Mouse (Mus musculus): ENCODE results near the gene Hdac9.
A peak's percentile ranks its signal among the peaks of the same experiment; 100 is the strongest.
"Not testable (repeated sequence)": the region's sequence is repeated elsewhere in the genome, so short reads cannot be mapped to it uniquely, and the experiment has no call there.

Gene Hdac9

DNA sequence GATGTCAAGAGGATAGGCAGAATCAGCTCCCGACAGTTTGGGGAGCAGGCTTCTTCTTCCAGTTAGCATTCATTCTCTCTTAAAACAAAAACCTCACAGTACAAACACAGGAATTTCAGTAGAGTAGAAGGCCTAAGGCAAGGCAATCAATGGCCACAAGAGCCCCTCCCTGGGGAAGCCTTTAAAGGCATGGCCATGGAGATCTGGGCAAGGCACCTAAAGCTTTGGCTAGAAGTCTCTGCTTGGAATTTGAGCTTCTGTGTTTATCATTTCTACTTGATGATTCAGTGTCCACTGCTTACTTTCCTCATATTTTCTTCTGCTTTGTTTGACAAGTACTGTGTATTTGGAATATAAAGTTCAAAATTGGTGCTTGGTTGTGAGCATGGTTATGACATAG lies 429.2 kb downstream of the Hdac9 start:
- no peak for DNase-seq (ENCODE audit: low spot score)

DNA sequence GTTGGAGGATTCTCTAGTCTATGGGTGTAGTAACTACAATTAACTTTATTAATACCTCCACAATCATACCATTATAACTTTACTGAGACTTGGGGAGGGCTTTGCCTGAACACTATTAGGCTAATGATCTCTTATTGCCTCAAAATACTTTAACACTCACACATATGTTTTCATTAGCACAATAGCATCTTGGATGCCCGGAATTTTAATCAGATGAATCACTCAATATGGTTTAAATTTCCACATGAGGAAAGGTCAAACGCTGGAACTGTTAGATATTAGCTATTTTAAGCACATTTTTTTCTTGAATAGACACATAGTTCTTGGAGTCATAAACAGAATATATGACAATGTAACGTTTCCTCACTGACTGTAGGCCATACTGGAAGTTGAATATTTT lies 429.9 kb downstream of the Hdac9 start:
- DNase-seq (ENCODE audit: low spot score), result no peak

DNA sequence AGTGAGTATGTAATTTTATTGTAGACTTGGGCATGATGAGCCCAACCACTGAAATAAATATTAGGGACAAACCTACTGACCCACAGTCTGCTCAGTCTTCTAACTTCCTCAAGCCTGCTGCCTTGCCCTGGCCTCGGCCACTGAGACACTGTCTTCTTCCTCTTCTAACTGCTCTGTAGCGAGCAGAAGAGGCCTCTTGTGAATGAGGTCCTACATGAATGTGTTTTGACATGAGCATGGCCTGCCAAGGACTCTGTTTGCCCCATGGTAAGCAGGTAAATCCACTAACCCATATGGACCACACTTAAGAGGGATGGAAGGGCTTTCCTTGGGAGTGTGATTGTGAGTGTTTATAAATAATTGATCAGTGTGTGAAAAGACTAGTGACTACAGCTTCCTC lies 430.9 kb downstream of the Hdac9 start:
- DNase-seq (ENCODE audit: low spot score), result no peak

DNA sequence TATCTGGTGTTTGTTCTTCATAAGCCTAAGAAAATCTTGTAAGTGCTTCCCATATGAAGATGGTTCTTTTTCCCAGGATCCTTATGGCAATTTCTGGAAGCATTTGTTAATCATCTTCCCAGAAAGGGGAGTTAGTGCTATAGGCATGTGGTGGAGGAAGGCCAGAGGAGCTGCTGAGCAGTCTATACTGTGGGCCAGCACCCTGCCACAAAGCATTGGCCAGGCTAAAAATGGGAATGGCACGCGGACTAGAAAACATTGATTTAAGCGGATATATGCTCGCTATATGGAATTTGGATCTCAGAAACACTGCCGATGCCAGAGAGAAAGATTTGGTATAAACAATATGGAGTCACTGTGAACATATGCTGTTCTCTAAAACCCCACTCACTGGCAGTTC lies 435.2 kb downstream of the Hdac9 start:
- no peak for DNase-seq (ENCODE audit: low spot score)

DNA sequence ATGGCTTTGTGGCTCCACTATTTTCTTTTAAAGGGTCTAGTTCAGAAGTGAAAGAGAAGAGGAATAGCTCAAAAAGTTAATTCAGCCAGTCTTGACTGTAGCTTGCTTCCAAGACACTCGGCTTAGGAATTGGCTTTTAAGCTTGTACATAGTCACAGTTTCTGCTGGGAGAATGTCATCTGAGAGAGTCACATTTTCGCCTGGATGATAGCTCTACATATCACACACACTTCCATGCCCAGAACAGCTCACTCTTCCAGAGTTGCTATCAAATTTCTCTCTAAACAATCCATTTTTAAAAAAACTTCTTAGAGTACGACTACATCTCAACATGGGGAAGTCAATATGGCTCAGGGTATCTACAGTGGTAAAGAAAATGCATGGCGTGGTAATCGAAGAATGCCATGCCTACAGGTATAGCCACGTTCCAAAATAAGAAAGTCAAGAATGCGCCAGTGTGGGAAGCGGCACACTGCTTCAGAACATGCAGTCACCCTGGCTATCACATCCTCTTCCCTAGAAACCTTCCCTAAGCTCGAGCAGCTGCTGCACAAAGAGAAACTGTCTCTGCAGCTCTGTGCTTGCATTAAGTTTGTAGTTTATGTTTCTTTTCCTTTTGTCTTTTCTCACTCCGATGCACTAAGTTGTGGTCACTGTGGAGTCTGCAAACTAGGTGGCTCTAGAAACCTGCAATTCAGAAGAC lies 443.8 kb downstream of the Hdac9 start:
- DNase-seq (ENCODE audit: low spot score), result no peak

DNA sequence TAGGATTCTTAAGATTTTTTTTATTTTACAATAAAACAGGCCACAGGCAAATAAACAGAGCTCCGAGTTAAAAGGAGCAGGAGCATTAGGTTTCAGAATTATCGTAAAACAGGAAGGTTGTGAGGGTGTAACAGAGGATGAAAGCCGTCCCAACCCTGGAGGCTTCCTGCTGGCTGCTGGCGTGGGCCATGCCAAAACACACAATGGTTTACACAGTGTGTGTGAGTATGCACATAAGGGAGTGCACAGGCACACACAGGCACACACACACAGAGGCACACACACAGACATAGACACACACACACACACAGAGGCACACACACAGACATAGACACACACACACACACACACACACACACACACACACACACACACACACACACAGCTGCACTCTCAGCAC lies 444.4 kb downstream of the Hdac9 start:
- DNase-seq (ENCODE audit: low spot score), result no peak

DNA sequence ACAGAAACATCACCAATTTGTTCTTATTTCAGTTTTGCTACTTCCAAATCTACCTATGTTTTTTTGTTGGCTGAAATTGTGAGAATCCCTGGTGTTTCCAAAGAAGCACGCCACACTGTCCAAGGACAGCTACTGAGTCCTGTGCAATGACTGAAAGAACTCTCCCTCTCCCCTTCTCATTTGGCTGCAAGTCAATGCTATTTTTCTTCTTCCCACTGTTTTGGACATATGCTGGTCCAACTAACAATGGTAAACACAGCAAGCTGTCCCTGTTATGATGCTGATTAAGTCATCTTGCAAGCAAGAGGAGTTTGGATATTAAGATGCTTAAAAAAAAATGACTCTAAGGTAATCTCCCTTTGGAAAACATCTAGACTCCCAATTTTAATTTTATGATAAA lies 455.2 kb downstream of the Hdac9 start:
- DNase-seq (ENCODE audit: low spot score), result no peak

DNA sequence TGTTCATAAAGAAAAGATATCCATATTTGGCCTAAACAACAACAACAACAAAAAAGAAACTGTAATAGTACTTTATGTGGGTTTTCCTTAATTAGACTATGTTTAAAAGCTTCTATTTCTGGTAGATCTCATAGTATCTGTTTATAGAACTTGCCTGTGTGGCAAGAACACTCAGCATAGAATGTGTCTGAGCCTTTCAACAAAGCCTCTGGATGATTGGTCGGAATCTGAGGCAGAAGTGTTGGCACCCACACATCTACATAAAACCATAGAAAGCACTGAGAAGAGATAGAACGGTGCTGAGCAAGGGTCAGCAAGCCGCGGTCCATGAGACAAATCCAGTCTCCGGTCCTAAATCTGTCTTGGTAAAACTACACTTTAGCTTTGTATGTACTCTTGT lies 464.3 kb downstream of the Hdac9 start:
- no peak for DNase-seq (ENCODE audit: low spot score)

DNA sequence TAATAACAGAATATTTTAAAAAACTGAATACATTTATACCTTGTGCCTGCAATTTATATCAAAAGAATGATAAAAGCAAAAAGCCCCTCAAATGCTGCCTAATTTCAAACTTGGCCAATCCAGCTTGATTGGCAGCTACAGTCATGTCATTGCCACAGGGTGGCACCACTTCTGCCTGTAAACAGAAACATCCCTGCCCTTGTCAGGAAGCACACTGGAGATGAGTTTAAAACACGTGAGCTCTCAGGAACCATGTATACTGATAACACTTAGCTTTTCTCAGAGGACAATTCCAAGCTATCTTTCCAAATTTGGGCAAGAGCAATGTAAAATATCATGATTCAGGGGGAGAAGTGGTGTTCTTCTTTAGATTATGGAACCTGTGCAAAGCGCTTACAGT lies 465.7 kb downstream of the Hdac9 start:
- no peak for DNase-seq (ENCODE audit: low spot score)

DNA sequence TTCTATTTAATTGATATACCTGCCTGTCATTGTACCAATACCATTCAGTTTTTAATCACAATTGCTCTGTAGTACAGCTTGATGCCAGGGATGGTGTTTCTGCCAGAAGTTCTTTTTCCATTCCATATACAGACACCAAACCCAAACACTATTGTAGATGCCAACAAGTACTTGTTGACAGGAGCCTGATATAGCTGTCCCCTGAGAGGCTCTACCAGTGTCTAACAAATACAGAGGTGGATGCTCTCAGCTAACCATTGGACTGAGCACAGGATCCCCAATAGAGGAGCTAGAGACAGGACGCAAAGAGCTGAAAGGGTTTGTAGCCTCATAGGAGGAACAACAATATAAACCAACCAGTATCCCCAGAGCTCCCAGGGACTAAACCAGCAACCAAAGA lies 472.2 kb downstream of the Hdac9 start:
- not testable (repeated sequence) for DNase-seq (ENCODE audit: low spot score)

DNA sequence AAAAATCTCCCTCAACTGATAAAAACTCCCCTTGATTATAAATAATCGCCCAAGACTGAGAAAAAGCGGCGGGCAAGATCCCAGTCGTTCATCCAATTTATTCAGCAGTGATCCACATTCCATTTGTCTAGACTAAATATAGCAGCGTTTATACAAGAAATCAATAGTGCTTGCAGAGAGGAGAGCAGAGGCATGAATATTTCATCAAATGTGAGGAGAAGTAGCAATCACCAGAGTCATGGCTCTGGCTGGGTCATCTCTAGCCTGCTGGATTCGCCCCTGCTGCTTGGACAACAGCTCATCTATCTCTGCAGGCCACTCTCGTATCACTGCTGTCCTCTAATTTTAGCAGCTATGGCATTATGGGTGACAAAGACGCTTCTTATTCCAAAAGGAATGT lies 476.0 kb downstream of the Hdac9 start:
- no peak for DNase-seq (ENCODE audit: low spot score)

DNA sequence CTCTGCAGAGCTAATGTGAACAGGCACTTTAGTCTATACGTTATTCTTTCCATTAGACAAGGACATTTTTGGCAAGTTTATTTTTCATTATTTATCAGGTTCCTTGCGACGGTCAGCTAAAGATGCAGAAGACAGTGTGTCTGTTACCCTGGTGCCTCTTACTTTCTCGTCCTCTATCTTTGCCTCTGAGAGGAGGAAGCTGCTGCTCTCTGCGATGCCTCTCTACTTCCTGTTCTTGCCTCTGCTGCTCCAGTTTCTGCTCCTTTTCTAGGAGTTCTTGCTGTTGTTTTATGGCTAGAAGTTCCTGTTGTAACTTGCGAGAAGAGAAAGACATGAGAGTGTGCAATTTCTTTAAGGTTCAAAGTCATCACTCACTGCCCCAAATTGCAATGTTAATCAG lies 484.0 kb downstream of the Hdac9 start:
- DNase-seq (ENCODE audit: low spot score), result no peak

DNA sequence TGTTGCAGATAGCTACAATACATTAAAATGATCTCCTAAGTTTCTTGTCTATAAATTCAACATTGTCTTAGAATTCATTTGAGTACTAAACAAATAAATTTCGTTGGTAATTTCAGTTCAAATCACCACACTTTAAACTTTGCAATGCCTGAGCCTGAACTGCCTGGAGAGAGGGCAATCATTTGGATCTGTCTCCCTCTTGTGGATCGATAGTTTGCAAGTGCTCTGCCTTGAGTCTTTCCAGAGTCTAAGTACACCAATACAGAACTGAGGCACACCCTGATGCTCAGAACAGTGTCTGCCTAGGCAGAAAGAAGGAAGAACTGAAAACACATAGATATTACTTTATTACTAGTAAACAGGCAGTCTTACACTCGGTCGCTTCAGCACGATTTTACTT lies 484.4 kb downstream of the Hdac9 start:
- DNase-seq (ENCODE audit: low spot score), result peak; percentile 8

DNA sequence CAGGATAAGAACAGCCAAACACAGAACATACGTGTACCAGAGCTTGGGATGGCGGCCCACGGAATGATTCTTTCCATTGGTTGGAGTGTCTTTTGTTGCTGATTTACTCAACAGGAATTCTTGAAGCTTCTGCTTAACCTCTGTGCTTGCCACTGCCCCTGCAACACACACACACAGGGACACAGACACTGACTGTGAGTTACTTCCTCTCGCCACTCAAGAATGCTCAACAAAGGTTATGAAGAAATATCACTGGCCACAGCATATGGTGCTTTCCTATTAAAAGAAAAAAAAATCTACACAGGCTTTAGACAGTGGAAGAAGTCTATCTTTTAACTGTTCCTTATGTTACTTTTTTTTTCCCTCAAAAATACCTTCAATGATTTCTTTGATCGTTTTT lies 485.1 kb downstream of the Hdac9 start:
- no peak for DNase-seq (ENCODE audit: low spot score)

DNA sequence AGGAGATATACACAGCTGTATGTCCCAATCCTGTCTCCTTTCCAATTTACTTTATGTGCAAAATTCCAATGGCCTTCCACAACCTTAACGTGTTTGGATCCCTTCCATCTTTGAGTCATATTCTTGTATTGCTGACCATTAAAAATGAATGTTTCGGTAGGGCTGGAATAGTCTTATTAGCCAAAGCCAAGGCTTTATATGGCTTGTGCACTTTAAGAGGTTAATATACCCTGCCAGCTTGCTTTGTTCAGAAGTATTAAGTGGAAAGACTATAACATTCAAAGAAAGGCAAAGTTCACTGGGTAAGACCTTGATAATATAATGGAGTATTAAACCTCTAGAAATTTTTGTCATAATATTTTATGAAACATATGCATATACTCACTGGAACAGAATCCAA lies 491.4 kb downstream of the Hdac9 start:
- no peak for DNase-seq (ENCODE audit: low spot score)

DNA sequence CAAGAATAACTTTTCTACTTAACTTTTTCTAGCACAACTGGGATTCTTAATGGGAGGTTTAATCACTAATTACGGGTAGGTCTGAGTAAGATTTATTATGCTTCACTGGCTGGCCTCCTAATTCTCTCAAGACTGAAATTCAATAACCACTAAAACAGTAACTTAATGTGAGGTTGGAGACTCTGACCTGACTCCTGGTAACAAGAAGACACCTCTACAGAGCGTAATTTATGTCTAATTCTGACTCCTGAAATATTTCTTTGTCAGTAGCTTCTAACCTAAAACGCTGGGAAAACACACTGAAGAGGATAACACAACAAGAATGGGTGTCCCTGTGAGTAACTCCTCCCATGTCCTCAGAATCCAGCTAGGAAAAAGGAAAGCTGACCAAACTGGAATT lies 508.8 kb downstream of the Hdac9 start:
- DNase-seq (ENCODE audit: low spot score), result no peak

DNA sequence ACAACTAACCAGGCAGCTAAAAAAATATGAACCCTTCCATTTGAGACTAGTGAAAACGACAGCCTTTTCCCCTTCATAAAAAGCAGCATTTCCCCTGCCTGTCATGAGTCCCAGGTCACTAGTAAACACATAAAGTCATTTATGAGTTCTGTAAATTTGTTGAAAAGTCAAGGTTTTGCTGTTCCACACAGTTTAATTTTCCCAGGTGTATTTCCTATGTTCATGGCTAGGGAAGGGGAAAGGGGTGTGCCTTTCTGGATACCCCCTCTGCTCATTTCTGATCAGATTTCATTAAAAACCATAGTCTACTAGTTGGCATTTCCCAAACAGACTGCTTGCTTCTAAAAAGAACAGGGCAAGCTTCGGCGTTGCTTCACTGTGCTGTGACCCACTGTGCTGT lies 509.8 kb downstream of the Hdac9 start:
- DNase-seq (ENCODE audit: low spot score), result no peak

DNA sequence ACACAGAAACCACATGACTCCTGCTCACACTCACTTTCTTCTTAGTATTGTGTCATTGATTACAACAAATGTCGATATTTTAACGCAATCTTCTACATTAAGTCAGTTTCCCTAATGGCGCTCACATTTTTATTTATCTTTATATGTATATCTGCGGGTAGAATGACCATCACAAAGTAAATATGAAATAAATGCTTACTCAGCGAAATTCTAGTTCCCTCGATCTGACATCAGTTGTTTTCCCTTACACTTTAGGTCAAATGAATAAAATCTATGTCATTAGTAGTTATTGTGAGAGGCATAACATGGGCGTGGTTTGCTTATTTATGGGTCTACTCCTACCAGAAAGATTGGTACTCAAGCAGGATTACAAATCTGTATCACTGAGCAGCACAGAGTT lies 514.8 kb downstream of the Hdac9 start:
- DNase-seq (ENCODE audit: low spot score), result no peak

DNA sequence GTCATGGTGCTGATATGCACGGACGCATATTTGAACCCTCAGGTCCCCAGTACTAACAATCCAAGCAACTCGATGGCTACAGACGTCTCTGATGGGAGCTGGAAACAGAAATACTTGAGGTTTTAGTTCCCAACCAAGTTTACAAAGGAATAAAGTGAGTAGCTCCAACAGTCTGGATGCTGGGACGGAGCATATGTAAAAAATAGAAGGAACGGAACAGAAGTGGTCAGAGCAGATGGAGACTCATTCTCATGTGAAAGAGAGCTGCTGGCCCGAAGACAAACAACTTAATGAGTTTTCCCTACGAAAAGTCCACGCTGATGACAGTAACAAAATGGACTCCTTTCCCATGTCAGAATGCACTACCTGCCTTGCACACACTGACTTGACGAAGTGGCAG lies 518.3 kb downstream of the Hdac9 start:
- no peak for DNase-seq (ENCODE audit: low spot score)

DNA sequence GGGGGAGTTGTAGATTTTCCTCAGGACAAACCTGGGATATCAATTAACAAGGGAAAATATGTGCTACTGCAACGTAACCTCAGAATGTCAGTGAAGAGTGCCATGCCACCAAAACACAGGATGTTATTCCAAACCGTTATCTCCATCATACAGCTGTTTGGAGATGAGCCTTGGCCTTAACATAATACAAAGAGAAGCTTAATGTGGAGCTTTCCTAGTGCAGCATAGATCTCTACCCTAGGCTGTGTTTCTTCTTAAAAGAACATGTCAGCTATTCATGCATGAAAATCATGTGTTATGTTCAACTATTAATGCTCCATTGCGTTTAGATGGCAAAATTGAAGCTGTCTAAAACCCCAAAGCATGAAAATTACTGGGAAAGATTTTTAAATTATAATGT lies 522.6 kb downstream of the Hdac9 start:
- no peak for DNase-seq (ENCODE audit: low spot score)

DNA sequence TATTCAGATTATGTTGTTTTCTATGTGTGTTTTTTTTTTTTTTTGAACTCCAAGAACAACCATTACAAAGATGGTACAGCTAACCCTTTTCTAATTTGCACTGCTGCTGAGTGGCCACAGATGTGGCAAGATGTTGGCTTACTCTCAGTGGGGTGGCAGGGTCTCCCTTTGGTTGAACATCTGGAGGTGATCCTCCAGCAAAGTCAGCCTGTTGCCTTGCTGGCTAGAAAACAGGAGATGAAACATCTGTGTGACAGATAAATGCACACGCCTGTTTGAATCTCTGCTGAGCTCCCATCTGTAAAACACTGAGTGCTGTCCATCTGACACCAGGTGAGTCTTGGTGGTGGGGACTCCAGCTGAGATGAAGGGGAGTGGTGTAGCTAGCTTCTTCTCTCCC lies 537.2 kb downstream of the Hdac9 start:
- DNase-seq (ENCODE audit: low spot score), result no peak

DNA sequence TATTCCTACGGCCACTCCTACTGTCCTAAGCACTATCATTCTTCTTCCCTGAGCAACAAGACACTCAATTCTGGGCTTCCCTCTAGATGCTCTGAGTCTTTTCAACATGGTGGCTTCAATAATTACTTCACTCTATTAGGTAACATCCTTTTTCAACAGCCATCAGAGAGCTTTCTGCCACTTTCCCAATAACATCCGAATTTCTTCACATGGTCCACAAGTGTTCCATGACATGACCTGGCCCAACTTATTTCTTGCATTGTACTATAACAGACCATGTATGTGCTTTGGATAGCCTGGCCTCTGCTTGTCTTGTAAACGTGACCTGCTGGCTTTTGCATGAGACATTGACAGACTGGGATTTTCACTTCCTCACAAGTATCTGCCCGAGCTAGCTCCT lies 538.3 kb downstream of the Hdac9 start:
- DNase-seq (ENCODE audit: low spot score), result no peak

DNA sequence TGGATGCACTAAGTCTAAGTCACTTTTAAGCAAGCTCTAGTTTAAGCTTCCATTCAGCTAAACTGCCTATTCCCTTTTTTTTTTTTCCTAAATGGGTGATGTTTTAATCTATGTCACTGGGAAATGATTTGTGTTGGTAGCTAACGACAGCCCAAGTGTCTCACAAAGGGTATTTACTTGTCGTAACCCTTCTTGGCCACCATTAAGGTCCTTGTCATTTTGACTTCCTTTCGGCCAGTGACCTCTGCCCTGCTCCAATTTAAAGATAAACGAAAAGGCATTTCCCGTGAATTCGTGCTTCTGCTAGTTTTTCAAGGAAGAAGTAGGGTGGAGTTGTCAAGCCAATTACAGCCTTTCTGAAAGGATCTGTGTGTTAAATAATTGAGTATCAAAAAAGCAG lies 565.0 kb downstream of the Hdac9 start:
- DNase-seq (ENCODE audit: low spot score), result no peak

DNA sequence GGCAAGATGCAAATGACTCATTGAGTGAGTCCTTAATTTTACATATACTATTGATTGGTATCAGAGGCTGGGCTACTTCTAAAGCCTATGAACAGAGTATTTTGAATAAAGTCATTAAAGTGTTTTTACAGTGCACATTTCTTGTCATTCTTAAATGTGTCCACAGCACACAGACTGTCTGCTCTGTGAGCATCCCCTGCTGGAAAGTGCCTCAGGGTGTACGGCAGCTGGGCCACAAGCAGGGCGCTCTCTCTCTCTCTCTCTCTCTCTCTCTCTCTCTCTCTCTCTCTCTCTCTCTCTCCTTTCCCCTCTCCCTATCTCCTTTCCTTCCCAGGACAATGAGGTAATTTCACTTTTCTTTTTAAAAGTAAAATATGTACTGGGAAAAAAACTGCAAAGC lies 569.4 kb downstream of the Hdac9 start:
- no peak for DNase-seq (ENCODE audit: low spot score)

DNA sequence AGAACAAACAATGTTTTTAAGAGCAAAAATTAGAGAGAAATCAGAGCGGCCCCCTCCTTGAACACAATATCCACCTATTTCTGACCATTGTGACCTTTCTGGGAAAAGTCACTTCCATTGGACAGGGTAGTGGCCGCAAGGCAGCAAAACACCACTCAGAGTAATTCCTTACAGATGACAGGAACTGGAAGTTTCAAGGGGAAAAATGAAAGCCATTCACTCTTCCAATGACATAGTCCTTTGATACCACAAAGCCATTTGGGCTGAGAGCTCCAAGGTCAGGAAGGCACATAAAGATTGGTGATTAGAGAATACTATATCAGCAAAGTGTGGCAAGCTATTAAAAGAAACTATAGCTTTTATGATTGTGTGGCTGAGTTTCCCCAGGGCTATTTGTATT lies 574.1 kb downstream of the Hdac9 start:
- no peak for DNase-seq (ENCODE audit: low spot score)

Measured in testis, postnatal 14 days (tissue).